Mouse (Mus musculus) embryonic facial prominence, embryonic 12.5 days (tissue): ENCODE data around the gene Capza1. TPM values are rescaled to one million over a fixed set of nuclear protein-coding genes. Genes with fewer than 3 reads are reported as not detected.

Experiments
- ATAC-seq: fragments of 200-750 bp; cut with Nextera tagmentation; 2 replicates; pipeline ENCODE4 v1.8.0; 2017; ENCODE audit not compliant: insufficient number of reproducible peaks, insufficient read depth, low FRiP score, low TSS enrichment
- H3K27ac ChIP-seq: fragments of 300-500 bp; sonication (generic); 2 replicates; pipeline ENCODE4 v1.5.1; 2016; ENCODE audit warnings: mild to moderate bottlenecking
- H3K27me3 ChIP-seq: fragments of 300-500 bp; sonication (generic); 2 replicates; pipeline ENCODE4 v1.6.1; 2016; ENCODE audit warnings: mild to moderate bottlenecking, moderate library complexity
- H3K36me3 ChIP-seq: fragments of 300-500 bp; sonication (generic); 2 replicates; pipeline ENCODE4 v1.6.1; 2016; ENCODE audit warnings: mild to moderate bottlenecking
- H3K4me1 ChIP-seq: fragments of 300-500 bp; sonication (generic); 2 replicates; pipeline ENCODE4 v1.6.1; 2016
- H3K4me2 ChIP-seq: fragments of 300-500 bp; sonication (generic); replicated peaks from 2 replicates; pipeline ENCODE4 v1.6.1; 2016; ENCODE audit warnings: mild to moderate bottlenecking, moderate library complexity
- H3K4me3 ChIP-seq: fragments of 300-500 bp; sonication (generic); 2 replicates; pipeline ENCODE4 v1.5.1; 2016; ENCODE audit warnings: mild to moderate bottlenecking
- H3K9ac ChIP-seq: fragments of 300-500 bp; sonication (generic); 2 replicates; pipeline ENCODE4 v1.6.1; 2016; ENCODE audit warnings: mild to moderate bottlenecking, moderate library complexity
- H3K9me3 ChIP-seq: fragments of 300-500 bp; sonication (generic); 2 replicates; pipeline ENCODE4 v1.6.1; 2016; ENCODE audit warnings: mild to moderate bottlenecking, moderate library complexity
- WGBS: fragments of 180-500 bp; shearing (Covaris S2); methylation state at CpG from one replicate; pipeline ENCODE4 v1.1.7; 2016; 5-methylcytosine and 5-hydroxymethylcytosine counted together
- polyA plus RNA-seq: library from polyadenylated mRNA; unstranded; fragments of >200 nt; fragmentation: Nextera tagmentation; extraction: Ambion mirVana; gene quantifications from 2 replicates; pipeline ENCODE4 v1.2.1, GENCODE M21; 2016

The Capza1 gene
- polyA plus RNA-seq, 1 experiment from 2014 or later: 188 TPM

DNA sequence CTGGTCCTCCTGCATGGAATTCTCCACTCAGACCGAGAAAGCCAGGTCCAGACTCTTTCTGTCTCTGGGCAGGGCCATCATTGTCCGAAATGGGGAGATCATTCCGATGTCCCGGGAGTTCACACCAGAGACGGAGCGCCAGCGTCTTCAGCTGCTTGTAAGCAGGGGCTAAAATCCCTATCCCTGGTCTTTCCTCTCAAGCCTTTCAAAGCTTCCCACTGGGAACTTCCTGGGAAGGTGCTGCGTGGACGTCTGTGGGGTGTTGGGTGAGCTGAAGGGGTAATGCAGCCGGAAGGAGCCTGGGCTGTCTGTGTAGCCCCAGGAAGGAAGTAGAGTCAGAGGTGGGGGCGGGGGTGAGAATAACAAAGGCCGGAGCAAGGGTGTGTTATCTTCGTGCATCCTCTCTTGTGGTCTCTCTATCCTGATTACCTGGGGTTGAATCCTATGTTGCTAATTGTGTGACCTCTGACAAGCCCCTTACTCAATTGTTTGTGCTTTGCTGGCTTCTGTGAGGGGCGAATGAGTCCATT, 80.3 kb downstream of the Capza1 start:
- Histone ChIP-seq H3K27ac (no peak overlapping the region), H3K4me3 (no peak overlapping the region), H3K9ac (no peak overlapping the region), H3K4me2 (no peak overlapping the region), H3K27me3 (peaks cover 68% of the 10 kb centered on the region), H3K9me3 (no peaks in the 10 kb centered on the region), H3K36me3 (no peaks in the 10 kb centered on the region), H3K4me1 (peaks cover 14% of the 10 kb centered on the region)
- ATAC-seq: no peak
- WGBS: 50% methylated on average over 14 of the region's 14 CpGs

DNA sequence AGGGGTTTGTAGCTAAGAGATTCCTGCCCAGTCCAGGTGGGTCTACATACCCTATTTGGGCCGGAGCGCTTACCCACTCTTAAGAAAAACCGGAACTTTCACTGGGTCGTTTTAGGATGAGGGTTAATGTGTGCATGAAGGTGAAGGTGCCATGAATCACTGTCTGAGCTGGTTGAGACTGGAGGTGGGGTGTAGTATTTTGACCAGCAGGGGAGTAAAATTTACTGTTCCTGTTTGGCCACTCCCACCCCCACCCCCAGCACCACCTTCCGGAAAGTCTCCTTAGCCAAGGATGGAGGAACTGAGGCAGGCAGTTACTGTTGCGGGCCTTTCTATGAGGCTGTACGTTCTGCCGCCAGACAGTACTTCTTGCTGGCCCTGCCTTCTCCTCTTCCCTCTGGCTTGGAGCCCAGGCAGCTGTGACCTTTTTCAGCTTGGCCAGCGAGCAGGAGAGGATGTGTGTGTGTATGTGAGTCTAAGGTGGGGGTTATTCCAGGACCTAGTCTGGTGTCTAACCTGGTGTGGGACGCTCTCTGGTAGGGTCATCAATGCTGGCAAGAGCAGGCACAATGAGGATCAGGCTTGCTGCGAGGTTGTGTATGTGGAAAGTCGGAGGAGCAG, 82.1 kb downstream of the Capza1 start:
- no peak for ATAC-seq
- H3K4me3 ChIP-seq: peak overlapping the region; percentile 47
- no peaks in the 10 kb centered on the region for H3K9me3 ChIP-seq
- H3K4me2 ChIP-seq: peak overlapping the region; percentile 95
- 12% methylated on average over 12 of the region's 12 CpGs for WGBS
- H3K36me3 ChIP-seq: no peaks in the 10 kb centered on the region
- peaks cover 14% of the 10 kb centered on the region for H3K4me1 ChIP-seq
- no peak overlapping the region for H3K9ac ChIP-seq
- peaks cover 87% of the 10 kb centered on the region for H3K27me3 ChIP-seq
- no peak overlapping the region for H3K27ac ChIP-seq

DNA sequence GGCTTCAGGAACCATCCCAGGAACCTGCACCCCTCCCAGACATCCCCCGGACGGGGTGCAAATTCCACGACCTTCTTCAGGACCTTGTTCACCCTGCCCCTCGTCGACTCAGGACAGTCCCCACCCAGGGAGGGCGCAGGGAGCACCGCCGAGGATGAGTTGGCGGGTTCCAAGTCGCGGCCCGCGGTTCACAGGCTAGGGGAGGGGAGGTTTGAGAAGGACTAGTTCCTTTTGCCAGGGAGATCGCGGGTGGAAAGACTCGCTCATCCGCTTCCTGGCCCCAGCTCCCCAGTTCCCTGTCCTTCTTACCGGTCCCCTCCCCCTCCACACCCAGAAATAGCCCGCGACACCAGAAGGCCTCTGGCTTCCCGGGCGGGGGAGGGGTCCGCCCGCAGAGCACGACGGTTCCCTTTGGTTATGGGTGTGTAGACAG, 82.8 kb downstream of the Capza1 start, which contains the start of gene Fam19a3:
Gene Fam19a3, minus strand, starts transcription at position 370 of the 433 bp plus-strand sequence.
- ATAC-seq: no peak
- WGBS: 0% methylated on average over 26 of the region's 26 CpGs
- H3K27ac ChIP-seq: no peak within 1 kb of the TSS
- no peaks in the 10 kb centered on the region for H3K9me3 ChIP-seq
- H3K4me1 ChIP-seq: peaks cover 14% of the 10 kb centered on the region
- H3K27me3 ChIP-seq: peaks cover 94% of the 10 kb centered on the region
- H3K9ac ChIP-seq: peak within 1 kb of the TSS; percentile 36
- H3K36me3 ChIP-seq: no peaks in the 10 kb centered on the region
- H3K4me3 ChIP-seq: peak within 1 kb of the TSS; percentile 47
- H3K4me2 ChIP-seq: peak within 1 kb of the TSS; percentile 95

DNA sequence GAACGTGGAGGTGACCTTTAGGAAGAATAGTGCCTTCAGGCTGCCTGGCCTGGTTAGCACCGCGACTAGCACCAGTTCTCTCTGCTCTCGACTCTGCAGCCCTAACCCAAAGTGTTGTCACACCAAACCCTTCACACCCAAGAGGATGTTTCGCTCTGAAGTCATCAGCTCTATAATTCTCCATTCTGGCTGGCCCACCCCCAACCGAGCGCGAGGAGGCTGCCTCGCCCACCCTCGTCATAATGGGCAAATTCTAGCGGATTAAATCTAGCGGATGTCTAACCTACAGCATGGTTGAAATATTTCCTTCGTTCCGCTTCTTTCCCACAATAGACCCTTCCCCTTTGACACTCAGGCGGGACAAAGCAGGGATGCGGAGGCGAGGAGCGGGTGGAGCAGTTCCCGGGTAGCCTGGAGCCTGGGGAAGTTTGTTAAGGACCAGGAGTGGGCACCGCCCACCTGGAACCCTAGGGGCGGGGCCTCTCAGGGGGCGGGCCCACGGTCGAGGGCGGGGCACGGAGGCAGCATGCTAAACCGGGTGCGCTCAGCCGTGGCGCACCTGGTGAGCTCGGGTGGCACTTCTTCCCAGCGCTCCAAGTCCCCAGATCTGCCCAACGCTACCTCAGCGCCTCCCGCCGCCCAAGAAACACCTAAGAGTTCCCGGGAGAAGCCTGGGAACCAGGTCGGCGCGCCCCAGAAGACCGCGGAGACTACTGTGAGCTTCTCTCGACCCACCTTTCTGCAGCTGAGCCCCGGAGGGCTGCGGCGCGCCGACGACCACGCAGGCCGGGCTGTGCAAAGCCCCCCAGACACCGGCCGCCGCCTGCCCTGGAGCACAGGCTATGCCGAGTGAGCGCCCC, 83.5 kb downstream of the Capza1 start, which contains the start of gene Ppm1j:
Gene Ppm1j, plus strand, starts transcription at position 496 of the 860 bp plus-strand sequence.
- ATAC-seq: peak; percentile 20; the same call in 1 of the 2 replicates
- Histone ChIP-seq H3K36me3 (no peaks in the 10 kb centered on the region), H3K4me2 (peak within 1 kb of the TSS; percentile 95), H3K27me3 (peaks cover 98% of the 10 kb centered on the region), H3K9ac (peak within 1 kb of the TSS; percentile 36), H3K4me1 (peaks cover 14% of the 10 kb centered on the region), H3K9me3 (no peaks in the 10 kb centered on the region), H3K4me3 (peak within 1 kb of the TSS; percentile 47), H3K27ac (no peak within 1 kb of the TSS)
- 1% methylated on average over 56 of the region's 56 CpGs for WGBS

DNA sequence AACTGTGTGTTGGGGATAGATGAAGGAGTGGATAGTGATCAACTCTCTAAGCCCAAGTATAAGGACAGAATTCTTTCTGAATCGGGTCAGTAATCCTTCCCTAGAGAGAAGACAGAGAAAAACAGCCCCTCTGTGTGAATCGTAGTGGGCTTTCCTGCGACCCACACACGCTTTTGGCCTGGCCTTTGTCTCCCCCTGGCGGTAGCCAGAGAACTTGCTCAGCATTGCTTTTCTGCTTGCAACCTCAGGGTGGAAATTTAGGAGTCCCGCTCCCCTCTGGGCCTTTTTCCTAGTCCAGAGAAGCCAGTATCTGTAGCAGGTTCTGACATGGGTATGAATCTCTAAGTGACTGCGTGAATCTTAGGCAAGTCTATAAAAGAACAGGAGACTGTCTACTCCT, 84.4 kb downstream of the Capza1 start:
- Histone ChIP-seq H3K36me3 (no peaks in the 10 kb centered on the region), H3K4me2 (peak overlapping the region; percentile 95; the same call in 1 of the 2 replicates), H3K4me1 (peaks cover 14% of the 10 kb centered on the region), H3K9me3 (no peaks in the 10 kb centered on the region), H3K27me3 (peaks cover 95% of the 10 kb centered on the region), H3K27ac (no peak overlapping the region), H3K9ac (no peak overlapping the region), H3K4me3 (no peak overlapping the region)
- 1% methylated on average over 7 of the region's 7 CpGs for WGBS
- ATAC-seq: no peak

DNA sequence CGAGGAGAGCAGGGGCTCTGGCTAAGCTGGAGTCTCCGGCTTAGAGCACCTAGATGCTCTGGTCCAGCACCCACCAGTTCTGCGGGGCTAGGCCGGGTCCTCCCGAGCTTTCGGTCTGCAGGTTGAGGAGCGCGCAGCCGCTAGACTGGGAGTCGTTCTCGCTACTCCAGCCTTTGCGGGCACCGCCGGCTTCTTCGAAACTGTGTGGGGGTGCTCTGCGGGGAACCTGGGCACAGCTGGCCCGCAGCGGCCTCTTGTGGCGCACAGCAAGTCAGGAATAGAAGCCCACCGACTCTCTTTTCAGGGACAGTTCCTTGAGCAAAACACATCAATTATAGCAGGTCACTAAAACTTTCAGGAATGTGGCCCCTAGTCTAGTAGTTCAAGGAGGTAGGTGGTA, 87.0 kb downstream of the Capza1 start:
- peaks cover 69% of the 10 kb centered on the region for H3K27me3 ChIP-seq
- H3K27ac ChIP-seq: no peak overlapping the region
- no peaks in the 10 kb centered on the region for H3K36me3 ChIP-seq
- H3K4me1 ChIP-seq: peaks cover 14% of the 10 kb centered on the region
- under 1% methylated on average over 20 of the region's 20 CpGs for WGBS
- ATAC-seq: no peak
- no peaks in the 10 kb centered on the region for H3K9me3 ChIP-seq
- peak overlapping the region; percentile 41 for H3K4me3 ChIP-seq
- peak overlapping the region; percentile 68 for H3K4me2 ChIP-seq
- H3K9ac ChIP-seq: peak overlapping the region; percentile 40

DNA sequence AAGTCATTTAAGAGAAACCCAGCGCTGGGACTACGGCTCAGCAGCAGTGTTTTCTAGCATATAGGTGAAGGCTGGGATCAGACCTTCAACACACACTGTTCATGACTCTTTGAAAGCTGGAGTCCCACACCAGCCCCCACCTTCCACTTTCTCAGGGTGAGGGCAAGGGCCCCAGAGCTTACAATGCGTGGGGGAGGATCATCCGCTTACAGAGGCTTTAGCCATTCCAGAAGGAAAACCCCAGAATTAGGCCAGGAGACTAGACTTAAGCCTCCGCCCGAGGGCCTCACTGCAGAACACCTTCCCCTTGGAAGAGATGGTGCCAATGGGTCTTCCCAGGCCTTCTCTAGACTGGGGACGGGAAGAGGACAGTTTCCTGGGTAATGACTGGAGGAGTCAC, 91.0 kb downstream of the Capza1 start:
- no peak for ATAC-seq
- Histone ChIP-seq H3K27ac (no peak overlapping the region), H3K36me3 (no peaks in the 10 kb centered on the region), H3K9me3 (no peaks in the 10 kb centered on the region), H3K4me3 (no peak overlapping the region), H3K9ac (no peak overlapping the region), H3K4me1 (peaks cover 12% of the 10 kb centered on the region; the same call in 1 of the 2 replicates), H3K4me2 (no peak overlapping the region), H3K27me3 (peaks cover 29% of the 10 kb centered on the region)
- WGBS: 74% methylated on average over 7 of the region's 7 CpGs

Other genes with a start within 250 kb of the Capza1 start
- 30.8 and 35.7 TPM in 2 replicates for gene Slc16a1, start 225.8 kb downstream of the Capza1 start, polyA plus RNA-seq
- gene Ppm1j, start 83.4 kb downstream of the Capza1 start, polyA plus RNA-seq: 3.5 and 3.9 TPM in 2 replicates
- gene Fam19a3, start 82.7 kb downstream of the Capza1 start, polyA plus RNA-seq: 0.08 and 0.18 TPM in 2 replicates
- 156 and 157 TPM in 2 replicates for gene Rhoc, start 76.1 kb downstream of the Capza1 start, polyA plus RNA-seq
- 70.8 and 73.8 TPM in 2 replicates for gene Mov10, start 45.9 kb downstream of the Capza1 start, polyA plus RNA-seq
- 39.4 and 40.4 TPM in 2 replicates for gene St7l, start 500 bp downstream of the Capza1 start, polyA plus RNA-seq
- gene Wnt2b, start 97.4 kb upstream of the Capza1 start, polyA plus RNA-seq: 1.2 and 1.3 TPM in 2 replicates
- gene Cttnbp2nl, start 188.6 kb upstream of the Capza1 start, polyA plus RNA-seq: 43.6 and 49.9 TPM in 2 replicates
- not detected in 2 replicates for gene 4930564D02Rik, start 202.3 kb upstream of the Capza1 start, polyA plus RNA-seq